Mouse (Mus musculus) CH12.LX (cell line): ENCODE data around the gene Ezh1. TPM values are rescaled to one million over a fixed set of nuclear protein-coding genes. Genes with fewer than 3 reads are reported as not detected.

Source experiments
- DNase-seq: peaks from one replicate; pipeline ENCODE4 v3.0.0-alpha.2; 2013; ENCODE audit errors: extremely low read depth
- H3K27ac ChIP-seq: 2 replicates; pipeline ENCODE4 v1.5.1; 2012; ENCODE audit warnings: low read depth, mild to moderate bottlenecking, control low read depth, moderate library complexity; ENCODE audit not compliant: insufficient read depth
- H3K27me3 ChIP-seq: replicated peaks from 2 replicates; pipeline ENCODE3; 2012; ENCODE audit warnings: inconsistent platforms
- H3K36me3 ChIP-seq, 2 experiments: replicated peaks in 1 of 2; 2 replicates each; pipeline versions ENCODE3 to v1.6.1; 2012; ENCODE audit warnings: inconsistent platforms in 1 of 2, low read length in 1 of 2, mild to moderate bottlenecking in 1 of 2, mixed read lengths in 1 of 2, moderate library complexity in 1 of 2; ENCODE audit not compliant: control insufficient read depth in 1 of 2, insufficient read depth in 1 of 2
- H3K4me1 ChIP-seq, 2 experiments: 2 replicates each; pipeline ENCODE4 v1.6.1; 2012; ENCODE audit warnings: inconsistent platforms in 1 of 2, moderate library complexity in 1 of 2; ENCODE audit not compliant: insufficient read depth in 2 of 2, control insufficient read depth in 1 of 2
- H3K4me2 ChIP-seq: 2 replicates; pipeline ENCODE4 v1.6.1; 2012; ENCODE audit warnings: low read depth, mild to moderate bottlenecking, control low read depth; ENCODE audit not compliant: poor library complexity, insufficient read depth, severe bottlenecking
- H3K4me3 ChIP-seq, 3 experiments: fragments of 150-350 bp in 1 of 3; sonication (generic) in 1 of 3; replicated peaks in 1 of 3; 2 replicates each; pipeline versions ENCODE3 to v1.5.1; 2011 to 2012; ENCODE audit warnings: low read depth in 2 of 3, low read length in 2 of 3, mild to moderate bottlenecking in 2 of 3, moderate library complexity in 2 of 3, control low read depth in 1 of 3, improper control_type of control experiment in 1 of 3, inconsistent platforms in 1 of 3, mixed read lengths in 1 of 3; ENCODE audit not compliant: poor library complexity in 1 of 3
- H3K79me2 ChIP-seq: replicated peaks from 2 replicates; pipeline ENCODE4 v1.6.1; 2012; ENCODE audit warnings: mild to moderate bottlenecking, moderate library complexity; ENCODE audit not compliant: control insufficient read depth, poor library complexity, insufficient read depth, severe bottlenecking; ENCODE audit errors: extremely low read depth
- H3K9ac ChIP-seq: 2 replicates; pipeline ENCODE4 v1.6.1; 2012; ENCODE audit warnings: low read depth, mild to moderate bottlenecking, control low read depth, moderate library complexity; ENCODE audit not compliant: insufficient read depth
- H3K9me3 ChIP-seq: replicated peaks from 2 replicates; pipeline ENCODE3; 2012; ENCODE audit warnings: low read length, inconsistent platforms, mixed read lengths
- BHLHE40 ChIP-seq: IDR thresholded peaks from 2 replicates; pipeline ENCODE4 v1.6.1; 2011; ENCODE audit warnings: mild to moderate bottlenecking, low read depth, low read length, improper control_type of control experiment
- CHD1 ChIP-seq: IDR thresholded peaks from 2 replicates; pipeline ENCODE4 v1.6.1; 2012; ENCODE audit warnings: low read depth, low read length, improper control_type of control experiment, inconsistent platforms
- CHD2 ChIP-seq: IDR thresholded peaks from 2 replicates; pipeline ENCODE4 v1.6.1; 2011; ENCODE audit warnings: low read length, improper control_type of control experiment
- CTCF ChIP-seq, 2 experiments: IDR thresholded peaks in 1 of 2; conservative IDR thresholded peaks in 1 of 2; 2 replicates each; pipeline ENCODE4 v1.5.1; 2011 to 2012; ENCODE audit warnings: low read depth in 2 of 2, low read length in 2 of 2, improper control_type of control experiment in 1 of 2, inconsistent platforms in 1 of 2, mild to moderate bottlenecking in 1 of 2, moderate library complexity in 1 of 2
- E2F4 ChIP-seq: IDR thresholded peaks from 2 replicates; pipeline ENCODE4 v1.6.1; 2011; ENCODE audit warnings: low read depth, low read length, improper control_type of control experiment; ENCODE audit not compliant: insufficient replicate concordance
- ELF1 ChIP-seq: IDR thresholded peaks from 2 replicates; pipeline ENCODE4 v1.6.1; 2014; ENCODE audit warnings: low read depth, mild to moderate bottlenecking, inconsistent platforms, low read length, improper control_type of control experiment
- ETS1 ChIP-seq: conservative IDR thresholded peaks from 2 replicates; pipeline ENCODE4 v1.6.1; 2012; ENCODE audit warnings: low read depth, mild to moderate bottlenecking, inconsistent platforms, low read length, improper control_type of control experiment, moderate library complexity
- GABPA ChIP-seq: IDR thresholded peaks from 2 replicates; pipeline ENCODE4 v1.6.1; 2012; ENCODE audit warnings: low read depth, low read length, improper control_type of control experiment, inconsistent platforms; ENCODE audit not compliant: insufficient replicate concordance
- HCFC1 ChIP-seq: IDR thresholded peaks from 2 replicates; pipeline ENCODE4 v1.6.1; 2012; ENCODE audit warnings: low read depth, mild to moderate bottlenecking, inconsistent platforms, low read length, improper control_type of control experiment
- JUND ChIP-seq: conservative IDR thresholded peaks from 2 replicates; pipeline ENCODE4 v1.6.1; 2011; ENCODE audit warnings: low read depth, low read length, improper control_type of control experiment
- MAZ ChIP-seq: IDR thresholded peaks from 2 replicates; pipeline ENCODE4 v1.6.1; 2012; ENCODE audit warnings: low read depth, mild to moderate bottlenecking, inconsistent platforms, low read length, improper control_type of control experiment, moderate library complexity
- MXI1 ChIP-seq: IDR thresholded peaks from 2 replicates; pipeline ENCODE4 v1.6.1; 2011; ENCODE audit warnings: mild to moderate bottlenecking, low read depth, low read length, improper control_type of control experiment
- MYC ChIP-seq: IDR thresholded peaks from 2 replicates; pipeline ENCODE4 v1.6.1; 2011; ENCODE audit warnings: low read depth, mild to moderate bottlenecking, improper control_type of control experiment, low read length
- NELFE ChIP-seq: IDR thresholded peaks from 2 replicates; pipeline ENCODE4 v1.6.1; 2011; ENCODE audit warnings: low read depth, low read length, improper control_type of control experiment
- NRF1 ChIP-seq: IDR thresholded peaks from 2 replicates; pipeline ENCODE4 v1.6.1; 2014; ENCODE audit warnings: low read depth, mild to moderate bottlenecking, inconsistent platforms, low read length, improper control_type of control experiment, moderate library complexity
- PAX5 ChIP-seq: IDR thresholded peaks from 2 replicates; pipeline ENCODE4 v1.6.1; 2012; ENCODE audit warnings: low read length, inconsistent platforms, mixed read lengths
- POLR2A ChIP-seq: IDR thresholded peaks from 2 replicates; pipeline ENCODE4 v1.6.1; 2011; ENCODE audit warnings: low read depth, mild to moderate bottlenecking, improper control_type of control experiment, low read length
- POLR2AphosphoS2 ChIP-seq: IDR thresholded peaks from 2 replicates; pipeline ENCODE4 v1.6.1; 2011; ENCODE audit warnings: low read depth, low read length, improper control_type of control experiment
- RAD21 ChIP-seq: IDR thresholded peaks from 2 replicates; pipeline ENCODE4 v1.6.1; 2011; ENCODE audit warnings: low read depth, mild to moderate bottlenecking, low read length, improper control_type of control experiment, moderate library complexity
- RCOR1 ChIP-seq: conservative IDR thresholded peaks from 2 replicates; pipeline ENCODE4 v1.6.1; 2012; ENCODE audit warnings: low read depth, mild to moderate bottlenecking, inconsistent platforms, low read length, improper control_type of control experiment
- SIN3A ChIP-seq: IDR thresholded peaks from 2 replicates; pipeline ENCODE4 v1.6.1; 2012; ENCODE audit warnings: low read length, improper control_type of control experiment, inconsistent platforms
- SMC3 ChIP-seq: IDR thresholded peaks from 2 replicates; pipeline ENCODE4 v1.6.1; 2011; ENCODE audit warnings: low read depth, low read length, improper control_type of control experiment
- TBP ChIP-seq: conservative IDR thresholded peaks from 2 replicates; pipeline ENCODE4 v1.6.1; 2011; ENCODE audit warnings: low read depth, low read length, improper control_type of control experiment
- TCF12 ChIP-seq: IDR thresholded peaks from 2 replicates; pipeline ENCODE4 v1.6.1; 2014; ENCODE audit warnings: low read depth, mild to moderate bottlenecking, inconsistent platforms, low read length, improper control_type of control experiment
- UBTF ChIP-seq: IDR thresholded peaks from 2 replicates; pipeline ENCODE4 v1.6.1; 2012; ENCODE audit warnings: low read depth, mild to moderate bottlenecking, inconsistent platforms, low read length, improper control_type of control experiment, moderate library complexity
- USF1 ChIP-seq: IDR thresholded peaks from 2 replicates; pipeline ENCODE4 v1.6.1; 2014; ENCODE audit warnings: low read depth, mild to moderate bottlenecking, inconsistent platforms, low read length, improper control_type of control experiment
- USF2 ChIP-seq: conservative IDR thresholded peaks from 2 replicates; pipeline ENCODE4 v1.6.1; 2011; ENCODE audit warnings: low read depth, low read length, improper control_type of control experiment
- ZC3H11A ChIP-seq: IDR thresholded peaks from 2 replicates; pipeline ENCODE4 v1.6.1; 2012; ENCODE audit warnings: low read depth, mild to moderate bottlenecking, inconsistent platforms, low read length, improper control_type of control experiment
- ZKSCAN1 ChIP-seq: IDR thresholded peaks from 2 replicates; pipeline ENCODE4 v1.6.1; 2012; ENCODE audit warnings: low read depth, inconsistent platforms, low read length, improper control_type of control experiment, borderline replicate concordance
- ZMIZ1 ChIP-seq: IDR thresholded peaks from 2 replicates; pipeline ENCODE4 v1.6.1; 2012; ENCODE audit warnings: low read depth, mild to moderate bottlenecking, inconsistent platforms, low read length, improper control_type of control experiment
- ZNF384 ChIP-seq: IDR thresholded peaks from 2 replicates; pipeline ENCODE4 v1.6.1; 2012; ENCODE audit warnings: low read depth, low read length, improper control_type of control experiment, inconsistent platforms
- dilution Hi-C: fragments of 300-500 bp; cut with MboI; formaldehyde crosslinking; loops from 2 replicates; pipeline ENCODE4 v1.14.3; 2020; ENCODE audit warnings: low sequenced_read_pairs; ENCODE audit not compliant: extremely low pct_unique_long_range_greater_than_20kb, extremely low pct_ligation_motif_present
- in situ Hi-C: fragments of 300-500 bp; cut with MboI; formaldehyde crosslinking; loops from 3 replicates; pipeline ENCODE4 v1.14.3; 2019; ENCODE audit warnings: low sequenced_read_pairs, low pct_ligation_motif_present, low pct_unique_long_range_greater_than_20kb, mixed read lengths
- polyA plus RNA-seq: library from polyadenylated mRNA; unstranded; fragments of >175 nt; gene quantifications from 2 replicates; pipeline ENCODE4 v1.2.1, GENCODE M21; 2012; ENCODE audit warnings: low read depth; ENCODE audit not compliant: insufficient read length
- total RNA-seq, 2 experiments: library from RNA; depleted of rRNA; stranded (reverse); fragments of 300-350 nt in 1 of 2; fragments of >200 nt in 1 of 2; gene quantifications; 2 replicates each; pipeline ENCODE4 v1.2.3; 2012 to 2014

Ezh1 gene
- total and polyA plus RNA-seq, 3 experiments: 8.7 to 15.3 (median 12.1) TPM

- H3K4me1 ChIP-seq: peaks cover 8 to 73% of the 10 kb centered on the region in 2 experiments
Measured at GRCm38 (mm10) chr11:101174389-101174745, 51.9 kb downstream of the Ezh1 start.

GRCm38 (mm10) chr11:101173631-101174388 lies 52.5 kb downstream of the Ezh1 start:
- H3K9ac ChIP-seq: peak overlapping the region; percentile 54
- peak overlapping the region; percentile 64 to 79 (median 68) for H3K4me3 ChIP-seq
- peaks cover 0 to 12% of the 10 kb centered on the region in 2 experiments for H3K36me3 ChIP-seq
- dilution Hi-C loops (no loop called here), in situ Hi-C loops (loop anchor here (5.0 kb wide), 1 partner anchor 37 kb away; no protein-coding TSS in a partner anchor)
- H3K4me2 ChIP-seq: peak overlapping the region; percentile 91
- peaks cover 17% of the 10 kb centered on the region for H3K79me2 ChIP-seq
- peaks cover 9% of the 10 kb centered on the region for H3K27me3 ChIP-seq
- peak; percentile 79 for DNase-seq
- peaks cover 6 to 73% of the 10 kb centered on the region in 2 experiments for H3K4me1 ChIP-seq
- H3K9me3 ChIP-seq: no peaks in the 10 kb centered on the region
- peak overlapping the region; percentile 78 for H3K27ac ChIP-seq
- TF ChIP-seq ZKSCAN1 (no peak), SIN3A (peak; percentile 77), ZNF384 (peak; percentile 30; the same call in 1 of the 2 replicates), ELF1 (peak; percentile 57; the same call in 1 of the 2 replicates), UBTF (peak; percentile 90), POLR2A (peak; percentile 63), CHD2 (peak; percentile 57; the same call in 1 of the 2 replicates), NRF1 (peak; percentile 68), USF1 (no peak; the same call in 1 of the 2 replicates), CTCF (conservative IDR thresholded peaks at IDR 0.05 in 1 of 2, IDR thresholded peaks at IDR 0.05 in 1 of 2; ENCODE audit: low read depth in 2 of 2, low read length in 2 of 2) (peak; percentile 19 to 85; a peak in 2 of 4 replicates), PAX5 (no peak), USF2 (no peak), JUND (no peak), MAZ (peak; percentile 62), RAD21 (peak; percentile 39), TBP (no peak; the same call in 1 of the 2 replicates), RCOR1 (0 out of 2 replicates have a peak, but pooled peaks have one; percentile 69), GABPA (no peak), TCF12 (peak; percentile 89), BHLHE40 (peak; percentile 71), HCFC1 (peak; percentile 60; the same call in 1 of the 2 replicates), ZMIZ1 (peak; percentile 52), ZC3H11A (peak; percentile 22; the same call in 1 of the 2 replicates), MXI1 (peak; percentile 92), E2F4 (peak; percentile 62; the same call in 1 of the 2 replicates), ETS1 (no peak; the same call in 1 of the 2 replicates), MYC (peak; percentile 94), POLR2AphosphoS2 (no peak), SMC3 (peak; percentile 81), NELFE (peak; percentile 71)

More at GRCm38 (mm10) chr11:101174389-101174745, 51.9 kb downstream of the Ezh1 start:
- DNase-seq: no peak
- H3K79me2 ChIP-seq: peaks cover 20% of the 10 kb centered on the region
- H3K9me3 ChIP-seq: no peaks in the 10 kb centered on the region
- peak overlapping the region; percentile 78 for H3K27ac ChIP-seq
- peak overlapping the region; percentile 64 to 79 (median 68) for H3K4me3 ChIP-seq
- peak overlapping the region; percentile 91 for H3K4me2 ChIP-seq
- peaks cover 0 to 17% of the 10 kb centered on the region in 2 experiments for H3K36me3 ChIP-seq
- TF ChIP-seq ELF1 (no peak), CHD1 (peak; percentile 61; the same call in 1 of the 2 replicates)
- dilution Hi-C loops (no loop called here), in situ Hi-C loops (loop anchor here (5.0 kb wide), 1 partner anchor 37 kb away; no protein-coding TSS in a partner anchor)
- H3K27me3 ChIP-seq: peaks cover 9% of the 10 kb centered on the region
- peak overlapping the region; percentile 54 for H3K9ac ChIP-seq
